Mouse (Mus musculus): ENCODE results near the gene Btbd19.

Btbd19 gene

DNA sequence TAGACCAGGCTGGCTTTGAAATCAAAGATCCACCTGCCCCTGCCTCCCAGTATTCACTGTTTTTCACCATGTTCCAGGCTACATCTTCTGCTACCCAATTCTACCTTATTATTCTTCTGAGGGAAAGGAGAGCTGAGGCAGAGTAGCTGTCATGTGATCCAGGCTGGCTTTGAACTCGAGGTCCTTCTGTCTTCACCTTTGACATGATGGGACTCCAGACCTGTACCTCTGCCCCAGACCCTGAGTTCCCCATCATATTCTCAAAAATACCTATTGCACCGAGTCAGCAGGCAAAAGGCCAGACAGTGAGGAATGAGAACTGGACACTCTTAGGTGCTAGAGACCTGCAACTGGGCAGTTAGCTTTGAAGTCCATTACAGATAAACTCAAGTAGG is 9.1 kb upstream of the Btbd19 start:
- DNase-seq (ENCODE audit: low spot score in 2 of 2) = no peak

GRCm38 (mm10) chr4:117133817-117134600 is 8.5 kb upstream of the Btbd19 start, which contains the start of gene Plk3:
TSS of gene Plk3 (minus strand) at chr4:117133963.
- peak; percentile 95 to 97 for DNase-seq (ENCODE audit: low spot score in 2 of 2)

DNA sequence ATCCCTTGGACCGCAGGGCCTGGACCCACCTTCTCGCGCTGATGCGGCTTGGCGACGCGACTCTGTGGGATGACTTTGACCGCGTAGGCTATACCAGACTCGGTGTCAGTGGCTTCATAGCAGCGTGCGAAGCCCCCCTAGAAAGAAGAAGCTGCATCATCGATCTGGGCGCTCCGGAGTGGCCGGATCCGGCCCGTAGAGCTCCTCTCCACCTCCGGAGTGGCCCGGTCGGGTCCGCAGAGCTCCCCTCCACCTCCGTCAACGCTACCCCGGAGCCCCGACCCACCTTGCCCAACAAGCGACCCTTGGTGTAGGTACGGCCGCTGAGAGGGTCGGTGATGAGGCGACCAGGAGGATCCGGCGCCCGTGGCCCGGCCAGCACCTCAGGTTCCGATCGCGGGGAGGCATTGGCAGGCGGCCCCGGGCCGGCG is 7.9 kb upstream of the Btbd19 start:
- no peak for DNase-seq (ENCODE audit: low spot score in 2 of 2)

- DNase-seq (ENCODE audit: low spot score in 2 of 2) = no peak
These were observed 7.2 kb upstream of the Btbd19 start for GRCm38 (mm10) chr4:117132794-117133143.

DNA sequence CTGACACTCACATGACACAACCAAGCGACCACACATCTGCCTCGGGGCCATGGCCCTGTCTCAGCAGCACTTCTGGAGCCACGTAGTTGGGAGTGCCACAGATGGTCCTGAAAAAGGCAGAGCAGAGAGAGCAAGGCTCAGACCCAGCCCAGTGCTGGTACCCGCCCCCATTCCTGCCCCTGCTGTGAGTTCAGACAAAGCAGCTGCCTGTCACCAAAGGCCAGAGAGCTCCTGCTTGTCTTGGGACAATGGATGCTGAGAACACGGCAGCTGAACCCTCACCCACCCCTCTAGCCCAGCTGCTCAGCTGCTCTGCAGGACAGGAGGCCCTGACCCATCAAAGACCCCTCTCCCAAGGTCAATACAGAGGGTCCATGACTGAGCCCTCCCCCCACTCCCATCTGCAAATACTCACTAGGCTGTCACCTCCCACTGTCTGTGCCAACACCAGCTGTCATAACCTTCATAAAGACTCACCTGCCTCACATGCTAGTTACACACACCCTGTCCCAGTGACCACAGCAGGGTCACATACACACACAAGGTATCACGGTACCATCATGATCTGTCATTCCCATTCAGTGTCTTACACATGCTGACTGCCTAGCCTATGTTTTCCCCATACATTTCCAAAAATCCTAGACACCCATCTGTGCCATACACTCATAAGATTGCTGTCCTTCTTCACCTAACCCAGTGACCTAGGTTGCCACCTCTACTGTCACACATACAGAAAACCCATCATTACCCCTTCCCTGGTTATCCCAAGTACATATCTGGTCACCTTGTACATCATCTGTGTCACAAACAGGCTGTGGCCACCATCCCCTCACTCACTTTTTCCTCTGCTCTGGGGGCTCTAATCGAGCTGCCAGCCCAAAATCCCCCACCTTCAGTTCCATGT is 6.6 kb upstream of the Btbd19 start:
- no peak for DNase-seq (ENCODE audit: low spot score in 2 of 2)

DNA sequence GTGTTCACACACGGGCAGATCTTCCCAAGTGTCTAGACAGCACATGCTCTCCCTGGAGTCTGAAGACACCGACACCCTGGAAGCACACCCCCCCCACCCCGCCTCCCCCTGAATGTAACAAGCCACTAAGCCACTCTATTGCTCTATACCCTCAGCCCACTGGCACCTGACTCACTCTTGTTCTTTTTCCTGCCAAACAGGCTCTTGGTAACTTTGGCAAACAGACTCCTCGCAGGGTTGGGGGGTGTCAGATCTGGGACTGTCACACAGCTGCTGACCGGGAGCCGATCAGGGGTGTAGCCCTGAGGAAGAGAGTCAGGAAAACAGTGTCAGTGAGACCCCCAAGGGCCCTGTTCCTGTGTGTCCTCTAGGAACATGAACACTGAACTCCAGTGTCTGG is 5.7 kb upstream of the Btbd19 start:
- no peak for DNase-seq (ENCODE audit: low spot score in 2 of 2)

- no peak for DNase-seq (ENCODE audit: low spot score in 2 of 2)
These were observed 5.3 kb upstream of the Btbd19 start for GRCm38 (mm10) chr4:117130790-117131189.

DNA sequence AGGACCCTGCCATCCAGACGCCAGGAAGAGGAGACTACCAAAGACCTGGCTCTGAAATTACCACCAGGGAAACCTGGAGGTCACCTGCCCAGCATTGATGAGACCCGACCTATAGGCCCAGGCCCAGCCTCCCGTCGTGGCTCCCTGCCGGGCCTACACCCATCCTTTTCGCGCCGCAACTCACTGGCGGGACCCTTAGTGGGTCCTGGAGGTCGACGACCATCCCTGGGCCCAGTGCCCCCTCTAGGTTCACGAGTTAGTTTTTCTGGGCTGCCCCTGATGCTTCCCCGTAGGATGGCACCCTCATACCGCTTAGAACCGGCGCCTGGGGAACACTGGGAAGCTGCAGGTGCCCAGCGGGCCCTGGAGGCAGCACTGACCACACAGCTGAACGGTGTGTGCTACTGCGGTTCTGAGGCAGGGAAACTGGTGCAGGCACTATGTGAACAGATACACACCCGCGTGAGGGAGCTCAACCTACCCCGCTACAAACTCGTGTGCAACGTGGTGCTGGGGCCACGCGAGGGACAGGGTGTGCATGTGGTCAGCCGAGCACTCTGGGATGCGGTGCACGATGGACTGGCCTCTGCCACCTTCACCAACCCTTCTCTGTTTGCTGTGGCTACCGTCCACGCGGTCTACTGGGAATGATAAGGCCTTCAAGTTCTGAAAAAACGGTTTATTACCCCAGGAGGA is 2.6 kb upstream of the Btbd19 start:
- no peak for DNase-seq (ENCODE audit: low spot score in 2 of 2)

GRCm38 (mm10) chr4:117126675-117127290 is 1.3 kb upstream of the Btbd19 start, which contains the start of gene Tctex1d4:
TSS of gene Tctex1d4 (plus strand) at chr4:117126794.
- DNase-seq (ENCODE audit: low spot score in 2 of 2) = no peak

DNA sequence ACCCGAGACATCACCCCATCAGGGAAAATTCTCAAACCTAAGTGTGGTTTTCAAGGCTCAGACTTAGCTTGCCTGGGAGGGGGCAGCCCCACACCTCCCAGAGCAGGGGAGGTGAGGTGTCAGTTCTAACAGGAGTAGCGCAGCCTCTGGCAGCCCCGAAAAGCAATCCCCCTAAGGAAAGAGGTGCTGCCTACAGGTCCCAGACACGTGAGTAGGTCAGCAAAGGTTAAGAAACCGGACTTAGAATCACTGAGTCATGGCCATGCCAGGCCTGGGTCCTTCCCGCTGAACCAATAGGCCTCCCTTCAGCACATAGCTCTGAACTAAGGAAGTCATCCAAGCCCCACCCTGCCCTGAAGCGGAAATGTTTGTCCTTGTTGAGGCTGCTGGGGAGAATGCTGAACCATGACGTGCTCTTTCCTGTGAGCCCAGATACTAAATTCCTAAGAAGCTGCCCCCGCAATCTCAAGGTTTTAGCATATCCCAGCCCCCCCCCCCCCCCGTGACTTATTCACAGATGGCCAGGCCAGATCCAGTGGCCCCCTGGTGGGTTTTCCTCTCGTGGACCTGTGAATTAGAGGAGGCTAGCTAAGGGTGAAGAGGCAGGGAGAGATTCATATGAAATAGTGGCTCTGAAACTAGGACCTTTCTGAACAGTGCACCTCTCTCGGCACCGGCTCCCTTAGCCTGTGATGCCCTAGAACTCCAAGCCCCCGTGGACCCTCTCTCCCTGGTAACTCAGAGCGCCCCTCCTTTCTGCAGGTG is 567 bp upstream of the Btbd19 start:
- DNase-seq (ENCODE audit: low spot score in 2 of 2) = no peak

DNA sequence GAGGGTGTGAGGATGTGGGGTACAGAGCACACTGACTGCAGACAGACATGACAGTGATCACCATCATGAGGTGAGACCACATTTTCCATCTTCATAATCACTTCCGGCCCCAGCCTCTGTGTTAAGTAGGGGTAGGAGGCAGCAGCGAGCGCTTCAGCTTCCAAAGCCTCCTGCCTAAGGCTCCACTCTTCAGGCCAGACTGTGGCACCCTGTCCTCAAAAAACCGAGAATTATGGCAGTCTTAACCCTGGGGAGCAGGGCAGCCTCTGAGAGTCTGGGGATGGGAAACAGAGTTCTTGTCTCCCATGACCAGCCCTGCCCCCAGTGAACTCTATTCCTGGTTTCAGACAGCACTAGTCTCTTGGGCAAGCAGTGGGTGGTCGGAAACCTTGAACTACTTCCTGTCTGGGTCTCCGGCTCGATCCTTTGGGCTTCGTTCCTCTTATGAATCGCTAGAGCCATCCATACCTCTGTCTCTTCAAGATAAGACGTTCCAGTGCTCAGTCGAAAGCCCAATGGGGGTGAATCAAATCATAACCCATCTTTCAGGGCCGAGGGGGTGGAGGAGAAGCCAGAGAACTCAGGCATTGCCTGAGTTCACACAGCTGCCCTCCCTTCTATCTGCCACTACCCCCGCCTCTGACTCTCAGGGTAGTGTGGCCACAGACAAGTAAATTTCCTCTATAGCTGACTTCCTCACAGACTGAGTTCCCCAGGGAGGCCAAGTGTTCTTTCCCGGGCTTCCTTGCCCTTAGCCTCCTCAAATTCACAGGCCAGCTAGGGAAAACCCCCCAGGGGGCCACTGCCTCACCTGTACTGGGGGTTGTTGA is 792 bp downstream of the Btbd19 start:
- no peak for DNase-seq (ENCODE audit: low spot score in 2 of 2)

DNA sequence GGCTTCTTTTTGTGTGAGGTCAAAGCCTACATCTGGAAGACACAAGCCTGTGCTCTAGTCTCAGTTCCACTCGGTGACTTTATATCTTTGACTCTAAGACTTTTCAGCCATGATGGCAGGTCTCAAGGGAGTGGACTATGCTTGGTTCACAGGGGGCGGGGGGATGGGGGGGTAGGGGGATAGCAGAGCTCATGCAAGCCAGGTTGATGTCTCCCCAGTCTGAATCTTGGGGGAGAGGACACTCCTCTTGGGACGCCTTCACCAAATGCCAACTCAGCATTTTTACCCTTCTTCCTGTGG is 1.4 kb downstream of the Btbd19 start:
- DNase-seq (ENCODE audit: low spot score in 2 of 2) = no peak

DNA sequence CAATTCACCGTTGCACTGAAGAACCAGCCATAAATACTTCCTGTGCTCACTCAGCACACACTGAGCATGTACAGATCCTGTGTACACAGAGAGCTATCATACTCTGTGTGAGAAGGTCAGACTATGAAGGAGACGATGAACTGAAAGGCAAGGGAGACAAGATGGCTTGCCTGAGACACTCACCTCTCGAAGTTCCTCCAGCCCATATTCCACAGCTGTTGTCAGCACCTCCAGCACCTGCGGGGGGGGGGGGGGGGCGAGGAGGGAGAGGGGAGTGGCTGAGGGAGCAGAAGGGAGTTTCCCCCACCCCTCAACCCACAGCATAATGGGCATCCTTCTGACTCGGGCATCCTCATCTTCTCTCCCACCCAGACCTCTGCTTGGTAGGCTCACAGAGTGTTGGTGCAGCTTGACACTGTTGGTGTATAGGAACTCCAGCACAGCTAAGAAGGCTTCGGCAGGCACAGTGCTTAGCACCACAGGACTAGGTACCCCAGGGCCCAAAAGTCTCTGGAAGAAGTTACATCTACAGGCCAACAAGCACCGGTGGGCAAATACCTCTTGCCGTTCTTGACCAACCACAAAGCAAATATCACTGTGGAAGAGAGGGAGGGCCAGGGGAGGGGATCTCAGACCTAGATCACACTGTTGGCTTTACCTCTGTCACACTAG is 1.8 kb downstream of the Btbd19 start:
- no peak for DNase-seq (ENCODE audit: low spot score in 2 of 2)

DNA sequence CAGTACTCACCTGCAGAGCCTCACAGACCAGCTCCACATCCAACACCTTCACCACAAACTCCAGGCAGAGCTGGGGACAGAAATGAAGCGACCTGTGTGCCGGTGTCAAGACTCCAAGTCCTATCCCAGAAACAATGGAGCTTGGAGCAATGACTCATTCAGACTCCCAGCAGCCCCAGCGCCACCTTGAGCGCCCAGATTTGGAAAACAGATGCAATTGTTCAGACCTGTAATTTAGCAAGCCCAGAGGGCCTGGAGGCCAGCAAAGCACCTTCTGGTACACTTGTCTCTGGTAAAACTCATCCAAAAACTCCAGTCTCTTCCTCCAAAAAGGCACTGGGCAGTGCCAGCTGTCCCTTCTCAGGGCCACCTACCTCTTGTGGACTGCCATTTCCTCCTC is 3.3 kb downstream of the Btbd19 start:
- no peak for DNase-seq (ENCODE audit: low spot score in 2 of 2)

DNA sequence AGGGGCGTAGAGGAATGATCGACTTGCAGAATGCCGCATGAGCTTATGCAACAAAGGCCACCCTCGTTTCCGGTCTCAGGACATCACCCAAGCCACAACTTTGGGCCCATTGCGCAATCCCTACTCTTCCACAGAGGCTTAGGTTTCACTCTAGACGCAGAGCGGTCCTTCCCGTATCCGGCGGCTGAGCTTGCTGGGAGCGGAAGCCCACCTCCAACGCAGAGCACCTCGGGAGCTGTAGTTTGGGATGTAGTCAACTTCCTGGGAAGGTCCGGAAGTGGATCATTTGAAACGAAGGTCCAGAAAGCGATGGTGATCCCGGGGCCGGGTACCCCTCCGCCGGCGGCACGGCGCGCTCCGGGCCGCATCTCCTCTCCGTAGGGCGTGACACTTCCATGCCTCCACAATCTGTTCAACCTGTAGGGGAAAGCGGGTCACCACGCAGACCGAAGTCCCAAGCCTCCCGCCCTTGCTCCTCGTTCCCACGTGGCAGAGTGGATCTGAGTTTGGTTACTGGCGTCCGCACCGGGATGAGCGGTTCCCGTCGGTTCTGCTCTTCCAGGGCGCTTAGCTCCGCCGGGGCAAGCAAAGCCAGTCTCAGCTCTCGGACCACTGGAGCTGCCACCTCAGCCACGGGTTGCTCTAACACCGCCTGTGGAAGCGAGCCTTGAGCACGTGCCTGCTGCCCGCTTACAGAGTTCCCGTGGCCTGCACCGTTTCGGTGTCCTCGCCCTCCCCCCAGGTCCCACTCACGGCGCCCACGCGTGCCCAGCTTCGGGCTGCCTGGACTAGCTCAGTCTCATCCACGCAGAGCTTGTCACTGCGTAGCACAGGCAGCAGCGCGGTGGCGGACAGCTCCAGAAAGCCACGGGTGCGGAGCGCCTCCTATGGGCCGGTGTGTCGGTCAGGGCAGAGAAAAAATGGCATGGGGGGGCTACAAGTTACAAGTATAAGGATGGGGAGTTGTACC is 4.8 kb downstream of the Btbd19 start:
- DNase-seq (ENCODE audit: low spot score in 2 of 2) = peak; percentile 95 to 97

DNA sequence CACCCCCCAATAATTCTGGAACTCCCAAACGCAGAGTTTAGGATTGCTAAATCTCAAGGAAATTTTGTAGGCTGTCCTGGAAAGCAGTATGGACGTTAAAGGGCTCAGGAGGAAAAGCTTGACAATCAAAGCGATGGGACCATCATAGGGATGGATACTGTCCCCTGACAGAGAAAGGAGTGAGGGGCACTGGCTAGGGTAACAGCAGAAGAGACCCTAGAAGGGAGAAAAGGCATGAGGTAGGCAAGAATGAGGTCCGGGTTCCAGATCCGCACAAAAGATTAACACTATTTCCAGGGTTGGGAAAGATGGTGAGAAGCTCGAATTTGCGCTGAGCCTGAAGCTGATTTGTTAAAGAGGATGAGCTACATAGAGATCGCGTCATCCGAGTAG is 5.5 kb downstream of the Btbd19 start:
- no peak for DNase-seq (ENCODE audit: low spot score in 2 of 2)

- DNase-seq (ENCODE audit: low spot score in 2 of 2) = no peak
These were observed 5.9 kb downstream of the Btbd19 start for GRCm38 (mm10) chr4:117119636-117120035.

GRCm38 (mm10) chr4:117117931-117118330 is 7.6 kb downstream of the Btbd19 start:
- DNase-seq (ENCODE audit: low spot score in 2 of 2) = no peak

GRCm38 (mm10) chr4:117115592-117115991 is 9.9 kb downstream of the Btbd19 start:
- DNase-seq (ENCODE audit: low spot score in 2 of 2) = no peak
